Mouse (Mus musculus) layer of hippocampus, postnatal 14 days (tissue): ENCODE results near the gene Commd9. TPM values are rescaled to one million over a fixed set of nuclear protein-coding genes. Genes with fewer than 3 reads are reported as not detected.

Source experiments
- DNase-seq, 2 experiments: peaks; one replicate each; pipeline ENCODE4 v3.0.0; 2021 to 2022; ENCODE audit warnings: low spot score in 2 of 2, mixed read lengths in 1 of 2
- long read RNA-seq, 2 experiments: library from polyadenylated mRNA; stranded (forward); transcript quantifications; one replicate each; pipeline ENCODE4 v2.0.0; 2021
- total RNA-seq, 2 experiments: library from RNA; stranded (reverse); gene quantifications; 2 replicates each; pipeline ENCODE4 v1.2.3; 2021

Commd9 gene
- 10 to 100 TPM; 37.5 to 43.3 TPM for total RNA-seq
- long read RNA-seq, experiment 1, transcript Commd9-201 (6 exons, 1,191 nt), result major isoform, 40 of 44 reads
- long read RNA-seq, experiment 1, partial matches to known transcripts, result 2 of 44 reads
- long read RNA-seq, experiment 1, other reads (novel, unspliced or antisense), result 2 of 44 reads
- long read RNA-seq, experiment 2, transcript Commd9-201 (6 exons, 1,191 nt), result major isoform, 50 of 55 reads
- long read RNA-seq, experiment 2, partial matches to known transcripts, result 0 of 55 reads
- long read RNA-seq, experiment 2, other reads (novel, unspliced or antisense), result 5 of 55 reads

DNA sequence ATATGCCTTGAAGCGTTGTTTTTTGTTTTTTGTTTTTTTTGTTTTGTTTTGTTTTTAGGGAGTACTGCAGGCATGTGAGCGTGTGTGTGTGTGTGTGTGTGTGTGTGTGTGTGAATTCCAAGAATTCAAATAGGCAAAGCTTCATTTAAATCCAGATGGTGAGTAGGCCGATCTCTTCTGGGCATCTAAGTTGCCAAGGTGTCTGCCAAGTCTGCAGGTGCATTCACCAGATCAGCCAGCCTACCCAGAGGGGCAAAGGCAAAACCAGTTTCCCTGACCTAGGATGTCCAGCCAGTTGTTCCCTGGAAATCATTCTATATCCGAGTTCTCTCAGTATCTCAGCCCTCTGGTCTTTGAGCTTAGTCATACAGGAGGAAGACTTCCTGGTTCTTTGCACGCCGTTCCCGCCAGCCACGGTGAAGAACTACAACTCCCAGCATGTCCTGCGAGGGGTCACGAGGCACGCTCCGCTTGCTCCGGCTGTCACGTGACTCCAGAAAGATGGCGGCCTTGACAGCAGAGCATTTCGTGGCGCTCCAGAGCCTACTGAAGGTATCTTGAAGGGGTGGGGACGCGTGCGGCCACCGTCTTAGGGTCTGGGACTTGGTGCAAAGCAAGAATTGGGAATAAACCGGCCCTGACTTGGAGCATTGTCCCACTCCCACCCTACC, at the start of gene Commd9:
Gene Commd9, plus strand, starts transcription at position 480 of the 671 bp plus-strand sequence.
- peak; percentile 90 to 95 for DNase-seq

DNA sequence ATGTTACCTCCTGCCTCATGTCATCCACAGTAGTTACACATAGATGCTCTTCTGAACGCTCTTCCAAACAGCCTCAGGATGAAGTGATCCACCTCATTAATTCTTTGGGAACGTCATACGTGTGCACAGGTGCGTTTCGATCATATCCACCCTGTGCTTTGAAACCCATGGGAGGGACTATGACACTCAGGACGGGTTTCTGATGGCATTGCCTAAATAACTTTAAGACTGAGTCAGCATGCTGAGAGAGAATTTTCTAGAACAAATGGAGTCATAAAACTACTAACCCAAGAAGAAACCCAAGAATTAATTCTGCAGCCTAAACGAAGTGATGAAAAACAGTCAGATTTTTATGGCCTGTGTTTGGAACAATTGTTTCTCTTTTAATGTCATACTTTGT, 43.3 kb upstream of the Commd9 start:
- no peak for DNase-seq

DNA sequence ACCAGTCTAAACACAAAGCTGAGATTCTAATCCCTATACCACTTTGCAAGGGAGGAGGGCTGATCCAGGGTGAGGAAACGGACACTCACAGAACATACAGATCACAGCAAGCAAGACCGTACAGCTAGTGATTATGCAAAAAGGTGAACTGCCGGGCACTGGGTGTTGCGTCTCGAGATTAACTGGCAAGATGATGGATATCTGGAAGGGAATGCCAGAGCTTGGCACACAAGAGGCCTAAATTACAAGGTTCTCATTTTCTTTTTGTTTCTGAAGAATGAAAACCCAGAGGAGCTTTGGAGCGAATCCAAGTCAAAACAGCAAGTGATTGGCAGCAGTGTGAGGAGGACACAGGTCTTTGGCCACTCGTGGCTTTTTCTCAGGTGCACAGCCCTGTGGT, 31.3 kb upstream of the Commd9 start:
- no peak for DNase-seq

DNA sequence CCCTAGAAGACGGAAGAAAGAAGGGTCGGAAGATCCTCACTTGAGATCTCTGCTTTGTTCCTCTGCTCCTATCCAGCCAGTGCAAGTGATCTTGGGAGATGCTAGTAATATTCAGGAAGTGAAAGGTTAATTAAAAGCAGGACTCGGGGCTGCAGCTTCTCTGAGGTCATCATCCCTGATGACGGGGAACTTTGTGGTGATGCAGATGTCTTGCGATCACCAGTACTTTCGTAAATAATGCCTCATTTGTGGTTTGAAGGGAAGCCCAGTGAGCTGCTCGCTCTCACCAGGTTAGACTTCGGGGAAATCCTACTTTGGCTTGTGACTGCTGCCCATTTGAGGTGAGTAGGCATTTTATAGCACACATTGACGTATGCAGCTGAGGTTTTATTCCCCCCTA, 29.9 kb upstream of the Commd9 start:
- DNase-seq, result no peak

DNA sequence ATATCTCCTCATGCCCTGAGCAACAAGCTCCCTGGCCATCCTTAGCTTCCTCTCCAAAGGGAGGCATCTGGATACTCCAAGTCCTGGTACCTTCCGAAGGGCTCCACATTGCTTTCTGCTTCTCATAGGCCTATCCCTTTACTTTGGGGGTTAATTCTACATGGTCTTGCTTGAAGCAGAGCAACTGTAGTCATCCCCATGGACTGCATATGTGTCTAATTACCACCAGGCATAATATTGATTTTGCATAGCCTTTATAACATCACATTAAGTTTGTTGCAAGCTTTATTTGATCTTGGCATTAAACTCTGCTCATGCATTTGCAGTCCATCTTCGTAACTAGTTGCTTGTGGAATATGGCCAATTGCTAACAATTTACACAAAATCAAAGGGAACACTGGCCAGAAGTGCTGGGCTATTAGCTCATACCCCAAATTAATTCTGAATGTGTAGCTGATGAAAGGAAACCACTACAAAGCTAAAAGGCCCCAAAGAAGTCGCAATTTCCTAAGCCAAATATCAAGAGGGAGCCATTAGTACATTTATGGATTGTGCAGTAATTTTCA, 25.0 kb upstream of the Commd9 start:
- DNase-seq, result peak in 1 of 2 experiments; percentile 29

DNA sequence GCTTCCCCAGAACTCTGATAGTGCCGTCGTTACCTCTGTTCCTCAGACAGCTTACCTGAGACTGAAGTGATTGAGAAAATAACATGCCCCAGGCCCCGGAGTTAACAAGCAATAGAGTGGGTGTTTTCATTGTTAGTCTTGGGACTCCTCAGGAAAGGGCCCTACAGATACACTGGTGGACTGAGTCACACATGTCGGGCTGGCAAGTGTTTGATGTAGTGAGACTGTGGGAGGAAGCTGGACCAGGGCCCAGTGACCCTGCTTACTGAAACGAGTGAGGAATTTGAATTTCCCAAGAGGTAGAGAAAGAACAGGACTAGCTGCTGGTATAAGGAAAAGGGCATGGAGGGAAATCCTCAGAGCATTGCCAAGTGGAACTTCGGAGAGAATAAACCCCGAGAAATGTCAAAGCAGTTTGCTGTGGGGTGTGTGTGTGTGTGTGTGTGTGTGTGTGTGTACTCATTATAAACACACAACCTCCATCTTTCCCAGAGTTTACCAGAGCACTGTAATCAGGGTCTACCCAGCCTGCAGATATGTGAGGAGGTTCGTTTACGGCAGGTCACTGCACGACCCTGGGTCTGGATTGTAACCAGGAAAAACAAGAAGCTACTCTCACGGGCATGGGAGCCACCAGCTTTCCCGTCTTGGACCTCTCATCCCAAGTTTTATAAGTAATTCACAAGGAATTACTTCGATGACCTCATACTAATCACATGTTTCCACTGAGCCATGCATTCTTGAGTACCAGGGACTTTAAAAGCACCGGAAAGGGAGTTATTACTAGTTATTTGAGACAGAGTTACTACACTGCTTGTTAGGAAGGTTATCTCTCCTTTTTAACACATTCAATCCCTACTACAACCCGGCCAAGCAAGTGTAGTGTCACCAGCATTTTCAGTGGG, 23.6 kb upstream of the Commd9 start:
- no peak for DNase-seq

DNA sequence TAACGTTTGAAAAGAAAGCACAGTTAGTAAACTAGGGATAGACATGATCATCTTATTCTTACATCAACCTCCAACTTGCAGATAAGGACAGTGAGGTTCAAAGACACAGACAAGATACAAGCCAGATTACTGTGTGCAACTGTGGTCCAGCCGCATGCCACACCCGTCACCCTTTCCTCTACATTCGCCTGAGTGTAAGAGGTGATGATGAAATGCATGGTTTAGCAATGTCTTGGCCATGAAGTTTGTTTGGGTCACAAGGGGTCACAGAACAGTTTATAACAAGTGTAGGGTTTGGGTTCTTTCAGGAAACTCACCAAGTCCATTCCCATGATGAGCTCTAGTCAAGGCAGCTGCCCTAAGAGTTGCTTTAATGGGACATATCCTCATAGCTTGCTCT, 17.4 kb upstream of the Commd9 start:
- DNase-seq, result no peak

DNA sequence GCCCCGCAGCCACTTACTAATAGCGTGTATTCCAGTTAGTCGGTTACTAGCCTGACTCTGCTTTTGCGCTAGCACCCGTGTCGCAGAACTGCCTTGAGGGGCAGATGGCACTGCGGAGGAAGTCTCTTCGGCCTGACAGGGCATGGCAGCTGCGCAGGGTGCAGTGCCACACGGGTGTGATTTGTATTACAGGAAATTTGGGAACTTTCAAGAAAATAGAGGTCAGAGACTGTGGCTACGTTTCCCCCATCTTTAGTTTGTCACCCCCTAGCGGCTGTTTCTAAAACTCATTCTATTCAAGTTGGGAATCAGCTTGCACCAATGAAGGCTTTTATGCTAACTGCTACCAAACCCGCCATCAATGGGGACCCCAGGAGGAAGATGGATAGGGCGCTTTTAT, 14.9 kb upstream of the Commd9 start:
- DNase-seq, result peak; percentile 26 to 62

DNA sequence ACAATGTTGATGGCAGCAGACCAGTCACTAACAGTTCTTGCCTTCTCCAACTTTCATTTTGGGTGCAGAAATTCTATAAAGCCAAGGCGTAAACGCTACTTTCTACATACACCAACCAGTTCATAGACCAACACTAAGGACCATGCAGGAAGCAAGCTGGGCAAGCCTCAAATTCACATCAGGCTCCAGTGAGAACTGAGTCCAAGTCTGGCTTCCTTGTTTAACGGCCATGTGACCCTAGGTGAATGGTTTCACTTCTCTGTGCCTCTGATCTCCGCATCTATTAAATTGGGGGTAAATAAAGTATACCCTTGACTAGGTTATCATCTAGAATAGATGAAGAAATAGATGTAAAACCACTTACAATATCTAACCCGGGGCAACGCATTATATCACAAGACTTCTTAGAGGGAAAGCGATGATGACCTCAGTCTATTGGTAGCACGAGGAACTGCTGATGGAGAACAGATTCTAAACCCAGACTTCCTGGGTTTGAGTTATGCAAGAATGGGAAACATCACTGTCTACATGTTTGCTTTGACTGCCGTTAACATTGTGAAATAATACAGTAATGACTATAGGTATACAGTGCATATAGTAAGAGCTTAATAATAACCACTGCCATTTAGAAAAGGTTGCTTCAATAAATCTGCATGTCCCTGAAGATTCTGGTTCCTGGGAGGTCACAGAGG, 4.4 kb upstream of the Commd9 start:
- DNase-seq, result no peak

DNA sequence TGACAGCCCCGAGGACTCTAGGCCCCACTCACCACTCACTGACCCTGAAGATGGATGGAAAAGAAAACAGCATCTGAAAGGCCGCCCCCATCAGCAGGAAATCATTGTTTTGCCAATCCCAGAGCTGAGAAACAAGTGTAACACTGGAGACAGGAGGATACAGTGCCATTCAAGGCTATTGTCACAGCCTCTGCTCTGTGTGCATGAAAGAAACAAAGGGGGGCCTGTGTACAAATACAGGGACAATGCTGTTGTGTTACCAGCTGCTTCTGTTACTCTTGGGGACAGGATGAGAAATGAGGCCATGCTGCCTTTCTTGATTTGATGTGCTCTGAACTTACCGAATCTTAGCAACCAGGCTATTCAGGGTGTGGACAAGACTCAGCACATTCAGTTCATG, 3.0 kb upstream of the Commd9 start, which contains the start of gene Prr5l:
Gene Prr5l, minus strand, starts transcription at position 30 of the 400 bp plus-strand sequence.
- DNase-seq, result no peak

DNA sequence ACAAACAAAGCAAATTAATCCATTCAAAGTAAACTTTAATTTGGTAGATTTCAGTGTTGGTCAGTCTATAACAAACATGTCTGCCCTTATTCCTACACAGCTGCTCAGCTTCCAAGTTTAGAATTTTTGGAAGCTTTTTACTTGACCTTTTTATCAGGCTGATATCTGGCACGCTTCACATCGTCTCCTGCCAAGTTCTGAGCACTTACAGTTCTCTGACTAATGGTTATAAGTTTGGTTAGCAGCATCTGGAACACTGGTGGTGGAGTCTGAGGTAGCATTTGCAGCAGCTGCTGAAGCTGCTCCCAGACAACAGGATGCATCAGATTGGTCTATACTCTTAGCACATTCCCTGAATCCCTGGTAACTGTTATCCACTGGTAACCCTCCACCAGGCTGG, 1.8 kb upstream of the Commd9 start:
- DNase-seq, result no peak

DNA sequence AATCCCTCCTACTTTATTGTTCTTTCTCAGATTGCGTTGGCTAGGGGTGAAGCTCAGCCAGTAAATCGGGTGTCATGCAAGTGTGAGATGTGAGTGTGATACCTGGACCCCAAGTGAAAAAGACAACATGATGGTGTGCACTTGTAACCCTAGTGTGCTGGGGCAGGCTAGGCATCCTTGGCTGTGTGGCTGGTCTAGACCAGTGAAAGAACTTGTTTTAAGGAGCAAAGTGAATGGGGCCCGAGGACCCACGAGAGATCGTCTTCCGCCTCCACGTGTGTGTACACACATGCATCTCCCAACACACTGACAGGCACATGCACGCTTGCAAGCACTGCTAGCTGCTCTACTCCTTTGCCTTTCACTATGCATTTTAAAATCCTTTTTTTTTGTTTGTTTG, 2.8 kb downstream of the Commd9 start:
- no peak for DNase-seq

DNA sequence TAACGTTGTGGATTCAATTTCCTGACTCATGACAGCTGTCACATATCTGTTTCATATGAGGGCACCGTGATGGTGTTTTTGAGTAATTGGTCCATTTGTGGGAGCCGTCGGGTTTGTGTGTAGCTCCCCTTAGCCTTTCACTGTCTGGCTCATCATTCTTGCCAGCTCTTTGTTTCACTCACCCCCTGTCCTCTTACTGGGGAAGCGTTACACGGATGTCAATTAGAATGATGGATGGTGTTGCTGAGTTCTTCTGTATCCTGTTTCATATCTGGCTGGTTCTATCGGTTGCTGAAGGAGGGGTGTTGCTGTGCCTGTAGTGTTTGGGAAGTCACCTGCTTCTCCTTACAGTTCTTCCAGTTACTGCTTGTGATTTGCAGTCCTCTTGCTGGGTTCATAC, 5.1 kb downstream of the Commd9 start:
- no peak for DNase-seq

DNA sequence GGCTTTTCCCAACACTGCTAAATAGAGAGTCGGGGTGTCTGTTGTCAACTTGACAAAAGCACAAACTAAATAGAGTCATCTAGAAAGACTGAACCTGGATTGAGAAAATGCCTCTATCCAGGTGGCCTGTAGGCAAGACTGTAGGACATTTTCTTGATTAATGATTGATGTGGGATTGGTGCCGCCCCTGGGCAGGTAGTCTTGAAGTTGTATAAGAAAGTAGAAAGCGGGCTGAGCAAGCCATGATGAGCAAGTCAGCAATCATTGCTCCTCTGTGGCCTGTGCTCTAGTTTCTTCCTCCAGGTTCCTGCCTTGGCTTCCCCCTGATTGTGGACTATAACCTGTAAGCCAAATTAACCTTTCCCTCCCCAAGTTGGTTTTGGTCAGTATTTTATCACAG, 8.1 kb downstream of the Commd9 start:
- DNase-seq, result no peak

DNA sequence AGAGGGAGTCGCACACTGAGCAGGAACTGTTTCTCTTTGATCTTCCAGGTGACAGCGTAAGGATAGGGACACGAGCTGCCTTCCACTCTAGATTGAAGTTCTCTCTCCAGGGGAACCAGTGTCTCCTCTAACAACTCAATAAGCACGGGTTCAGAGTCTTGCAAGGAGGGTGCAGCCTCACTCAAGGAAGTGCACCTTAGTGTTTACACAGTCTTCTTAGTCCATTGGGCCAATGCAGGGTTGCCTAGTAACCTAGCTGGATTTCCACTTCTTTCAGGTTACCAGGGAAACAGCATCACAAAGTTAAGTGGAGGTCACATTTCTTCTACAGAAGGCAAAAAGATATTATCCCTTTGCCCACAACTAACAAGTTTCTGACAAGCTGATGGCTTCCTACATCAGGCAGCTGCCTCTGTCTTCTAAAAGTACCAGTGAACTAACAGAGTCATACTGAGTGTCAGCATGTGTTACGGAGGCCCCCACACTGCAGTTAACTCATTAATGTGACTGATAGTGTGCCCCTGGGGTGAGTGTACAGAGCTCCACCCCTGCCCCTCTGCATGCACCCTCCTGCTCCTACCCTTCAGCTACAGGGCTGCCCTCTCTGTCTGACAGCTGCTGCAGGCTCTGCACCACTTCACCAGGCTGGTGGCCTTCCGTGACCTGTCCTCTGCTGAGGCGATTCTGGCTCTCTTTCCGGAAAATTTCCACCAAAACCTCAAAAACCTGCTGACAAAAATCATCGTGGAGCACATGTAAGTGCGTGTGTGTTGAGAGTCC, 10.6 kb downstream of the Commd9 start:
- no peak for DNase-seq

DNA sequence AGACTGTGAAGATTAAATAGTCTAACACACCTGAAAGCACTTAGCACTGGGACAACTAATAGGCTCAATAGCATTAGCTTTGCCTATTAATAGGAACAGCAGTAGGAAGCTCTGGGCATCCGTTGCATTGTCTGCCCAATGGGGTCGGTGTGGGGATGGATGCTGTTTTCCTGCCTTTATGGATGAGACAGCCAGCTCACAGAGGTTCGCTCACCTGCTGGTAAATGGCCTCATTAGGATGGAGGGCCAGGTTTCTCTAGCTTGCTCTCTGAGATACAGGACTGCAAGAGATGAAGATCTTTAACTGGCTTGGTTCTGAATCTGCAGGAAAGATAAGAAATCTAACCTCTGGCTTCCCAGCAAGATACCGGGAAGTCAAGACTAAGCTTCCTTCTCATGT, 16.1 kb downstream of the Commd9 start:
- no peak for DNase-seq

DNA sequence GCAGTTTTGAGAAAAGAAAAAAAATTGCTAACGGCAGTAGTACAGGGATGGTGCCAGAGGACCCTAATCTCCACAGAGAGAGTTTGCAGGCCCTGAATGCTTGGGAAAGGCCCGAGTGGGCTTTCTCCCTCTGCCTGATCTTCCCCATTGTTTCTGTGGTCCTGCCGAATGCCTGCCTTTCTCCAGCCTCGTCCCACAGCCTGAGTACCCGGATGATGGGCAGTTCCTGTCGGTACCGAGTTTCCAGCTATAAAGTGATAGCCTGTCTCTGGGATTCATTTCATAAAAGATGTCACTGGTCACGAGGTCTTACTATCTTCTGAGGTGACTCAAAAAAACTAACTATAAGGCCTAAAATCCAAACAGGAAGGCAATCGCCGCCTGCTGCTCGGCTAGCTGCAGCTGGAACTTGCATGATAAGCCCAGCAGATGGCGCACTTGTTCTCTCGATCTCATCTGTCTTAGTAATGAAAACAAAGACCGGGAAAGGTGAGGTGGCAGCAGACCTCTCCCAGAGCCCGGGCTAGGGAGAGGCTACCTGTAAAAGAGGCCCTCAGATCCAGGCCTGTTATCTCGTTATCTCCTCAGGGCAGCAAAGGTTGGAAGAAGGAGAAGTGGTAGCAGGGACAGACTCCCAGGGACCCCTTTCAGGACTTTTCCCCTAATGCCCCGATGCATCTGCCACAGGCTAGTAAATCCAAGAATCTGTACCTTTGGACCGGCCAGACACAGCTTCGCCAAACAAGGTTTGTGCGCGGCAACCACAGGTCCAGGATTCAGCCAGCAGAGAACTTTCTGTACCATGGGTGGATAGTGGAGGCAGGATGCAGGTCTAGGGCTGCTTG, 19.7 kb downstream of the Commd9 start:
- DNase-seq, result peak; percentile 82 to 83

DNA sequence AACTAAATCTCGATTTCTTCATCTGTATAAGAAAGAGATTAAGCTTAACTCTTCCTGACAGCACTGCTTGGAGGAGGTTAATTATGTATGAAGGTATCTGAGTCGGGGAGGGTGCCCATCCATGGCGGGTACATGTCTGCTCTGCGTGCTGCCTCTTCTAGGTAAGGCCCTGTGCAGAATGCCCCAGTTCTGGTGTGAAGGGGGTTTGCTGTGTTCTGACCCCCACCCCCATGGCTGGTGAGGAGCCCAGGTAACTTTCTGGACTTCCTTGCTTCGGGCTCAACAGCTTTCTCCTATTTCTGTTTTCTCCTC, 20.3 kb downstream of the Commd9 start:
- no peak for DNase-seq

DNA sequence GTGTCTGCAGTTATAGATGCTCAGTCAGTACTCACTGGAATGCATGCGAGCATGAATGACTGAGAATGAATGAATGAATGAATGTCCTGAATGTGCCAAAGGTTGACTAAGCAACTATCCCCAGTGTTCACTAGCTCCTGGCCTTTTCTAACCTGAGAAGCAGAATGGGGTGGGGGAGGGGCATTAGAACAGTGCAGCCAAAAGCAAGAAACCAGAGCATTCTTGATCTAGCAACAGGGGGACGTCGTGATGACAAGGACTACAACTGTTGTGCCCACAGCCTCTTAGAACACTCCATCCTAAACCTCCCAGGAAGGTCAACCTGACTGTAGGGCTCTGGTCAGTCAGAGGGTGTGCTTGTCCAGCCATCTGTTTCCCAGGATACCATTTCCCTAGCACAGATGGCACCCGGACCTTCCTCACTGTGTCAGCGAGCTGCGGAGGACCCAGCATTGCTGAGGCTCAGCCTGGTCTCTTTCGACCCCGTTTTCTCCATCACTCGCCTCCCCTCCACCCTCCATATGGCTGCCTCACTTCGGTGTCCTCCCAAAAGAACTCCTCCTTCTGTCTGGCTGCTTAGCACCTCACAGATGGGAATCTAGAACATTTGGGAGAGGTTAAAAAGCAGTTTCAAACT, 21.5 kb downstream of the Commd9 start:
- no peak for DNase-seq
